In the genomic region with DNA sequence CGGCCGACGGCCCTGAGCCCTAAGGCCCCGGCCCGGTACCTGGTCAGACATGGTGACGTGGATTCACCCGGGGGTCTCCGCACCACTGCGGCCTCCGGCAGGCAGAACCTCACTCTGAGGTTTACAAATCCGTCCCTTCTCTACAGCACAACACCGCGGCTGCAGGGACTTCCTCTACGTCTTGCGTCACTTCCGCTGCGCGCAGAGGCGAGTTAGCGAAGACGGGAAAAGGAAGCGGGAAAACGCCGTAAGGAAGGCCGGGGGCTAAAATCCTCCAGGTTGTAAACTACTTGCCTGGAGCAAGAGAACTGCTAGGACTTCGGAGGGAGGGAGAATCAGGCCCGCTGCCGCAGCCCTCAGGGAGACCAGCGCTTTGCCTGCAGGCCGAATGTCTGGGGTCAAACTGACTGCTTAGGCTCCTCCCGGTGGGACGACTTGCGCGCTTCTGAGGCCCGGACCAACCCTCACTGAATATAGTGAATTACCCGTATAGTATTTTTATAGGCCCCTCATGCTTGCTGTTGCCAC, we compare ENCODE assay signal across 8 mouse cellular contexts. TPM values are rescaled to one million over a fixed set of nuclear protein-coding genes. Genes with fewer than 3 reads are reported as not detected.
DNase-seq lines count a peak whose midpoint lies in the region; ATAC-seq and TF ChIP-seq lines count a peak whose summit lies in the region.

A gene (minus strand): TSS at position 194 of the 528 bp plus-strand sequence.

- under 1% methylated on average over 33 of the region's 36 CpGs for WGBS in forebrain, embryonic 11.5 days
- WGBS in heart, embryonic 16.5 days, result under 1% methylated on average over 36 of the region's 36 CpGs
- WGBS in liver, embryonic 15.5 days (ENCODE audit: insufficient replicate concordance), result 0% methylated on average over 36 of the region's 36 CpGs
- under 1% methylated on average over 33 of the region's 36 CpGs for WGBS in neural tube, embryonic 12.5 days

- TF ChIP-seq POLR2A in CH12.LX (IDR thresholded peaks at IDR 0.05; ENCODE audit: low read depth, low read length), result peak; percentile 90

- DNase-seq in CH12.LX (ENCODE audit: extremely low read depth), result peak; percentile 85
- DNase-seq in c-Kit-positive CD71-positive TER-119-negative erythroid progenitor cells, embryonic 14.5 days (ENCODE audit: low read depth), result peak; percentile 89
- DNase-seq in forebrain, embryonic 11.5 days (ENCODE audit: low spot score), result peak; percentile 91
- DNase-seq in kidney, postnatal 36 days, result peak; percentile 93 to 95
- DNase-seq in telencephalon, adult 2 months (ENCODE audit: low read depth, low spot score), result peak; percentile 92

- in situ Hi-C loops in CH12.LX (cut with MboI; ENCODE audit: low pct_ligation_motif_present, low pct_unique_long_range_greater_than_20kb, low sequenced_read_pairs), result no loop called here

- H3K9me3 ChIP-seq in CH12.LX (replicated peaks; ENCODE audit: low read length), result no peaks in the 10 kb centered on the region
- H3K9me3 ChIP-seq in forebrain, embryonic 11.5 days (ENCODE audit: control insufficient read depth, low read length), result no peaks in the 10 kb centered on the region
- H3K9me3 ChIP-seq in heart, embryonic 16.5 days (replicated peaks; ENCODE audit: control insufficient read depth, low read length), result no peaks in the 10 kb centered on the region
- H3K9me3 ChIP-seq in liver, embryonic 15.5 days (replicated peaks), result no peaks in the 10 kb centered on the region
- no peaks in the 10 kb centered on the region for H3K9me3 ChIP-seq in neural tube, embryonic 12.5 days

- H3K9ac ChIP-seq in CH12.LX (ENCODE audit: insufficient read depth, low read depth), result peak within 1 kb of the TSS; percentile 95
- peak within 1 kb of the TSS; percentile 98 for H3K9ac ChIP-seq in forebrain, embryonic 11.5 days (ENCODE audit: low read length)
- H3K9ac ChIP-seq in heart, embryonic 16.5 days (ENCODE audit: low read length), result peak within 1 kb of the TSS; percentile 98
- H3K9ac ChIP-seq in liver, embryonic 15.5 days, result peak within 1 kb of the TSS; percentile 97
- H3K9ac ChIP-seq in neural tube, embryonic 12.5 days, result peak within 1 kb of the TSS; percentile 99

- peaks cover 6 to 40% of the 10 kb centered on the region in 2 experiments; a peak in 3 of 4 replicates for H3K4me1 ChIP-seq in CH12.LX (ENCODE audit: control insufficient read depth in 1 of 2, insufficient read depth in 2 of 2)
- H3K4me1 ChIP-seq in forebrain, embryonic 11.5 days (replicated peaks; ENCODE audit: control insufficient read depth, insufficient read depth, low read length), result 0 out of 2 replicates have a peak, but pooled peaks cover 4% of the 10 kb centered on the region
- peaks cover 17% of the 10 kb centered on the region for H3K4me1 ChIP-seq in heart, embryonic 16.5 days (ENCODE audit: control insufficient read depth, insufficient read depth, low read length)
- H3K4me1 ChIP-seq in liver, embryonic 15.5 days (replicated peaks), result peaks cover 28% of the 10 kb centered on the region
- H3K4me1 ChIP-seq in neural tube, embryonic 12.5 days, result peaks cover 13% of the 10 kb centered on the region

- no peak for TF ChIP-seq RAD21 in CH12.LX (IDR thresholded peaks at IDR 0.05; ENCODE audit: low read depth, low read length)

- dilution Hi-C loops in CH12.LX (cut with MboI; ENCODE audit: extremely low pct_ligation_motif_present, extremely low pct_unique_long_range_greater_than_20kb, low sequenced_read_pairs), result no loop called here

- peak within 1 kb of the TSS; percentile 64 for H3K27ac ChIP-seq in CH12.LX (ENCODE audit: insufficient read depth, low read depth)
- peak within 1 kb of the TSS; percentile 84 for H3K27ac ChIP-seq in forebrain, embryonic 11.5 days (ENCODE audit: low read depth, low read length)
- peak within 1 kb of the TSS; percentile 93 for H3K27ac ChIP-seq in heart, embryonic 16.5 days (ENCODE audit: low read length)
- peak within 1 kb of the TSS; percentile 92 for H3K27ac ChIP-seq in liver, embryonic 15.5 days (replicated peaks)
- H3K27ac ChIP-seq in neural tube, embryonic 12.5 days, result peak within 1 kb of the TSS; percentile 87

- peaks cover 60% of the 10 kb centered on the region for H3K79me2 ChIP-seq in CH12.LX (replicated peaks; ENCODE audit: control insufficient read depth, extremely low read depth, insufficient read depth, poor library complexity, severe bottlenecking)

- H3K27me3 ChIP-seq in CH12.LX (replicated peaks), result no peaks in the 10 kb centered on the region
- no peaks in the 10 kb centered on the region for H3K27me3 ChIP-seq in forebrain, embryonic 11.5 days (ENCODE audit: control insufficient read depth, insufficient read depth, low read length)
- no peaks in the 10 kb centered on the region for H3K27me3 ChIP-seq in heart, embryonic 16.5 days (ENCODE audit: control insufficient read depth, insufficient read depth, low read length)
- no peaks in the 10 kb centered on the region for H3K27me3 ChIP-seq in liver, embryonic 15.5 days
- H3K27me3 ChIP-seq in neural tube, embryonic 12.5 days (replicated peaks), result no peaks in the 10 kb centered on the region

- H3K4me3 ChIP-seq in CH12.LX (replicated peaks in 1 of 3; ENCODE audit: low read depth in 2 of 3, low read length in 2 of 3, poor library complexity in 1 of 3), result peak within 1 kb of the TSS; percentile 87 to 97 (median 89)
- H3K4me3 ChIP-seq in forebrain, embryonic 11.5 days (ENCODE audit: low read depth, low read length), result peak within 1 kb of the TSS; percentile 99
- H3K4me3 ChIP-seq in heart, embryonic 16.5 days (ENCODE audit: low read length), result peak within 1 kb of the TSS; percentile 76
- peak within 1 kb of the TSS; percentile 93 for H3K4me3 ChIP-seq in liver, embryonic 15.5 days (replicated peaks)
- H3K4me3 ChIP-seq in neural tube, embryonic 12.5 days, result peak within 1 kb of the TSS; percentile 99

- ATAC-seq in forebrain, embryonic 11.5 days (replicated peaks; ENCODE audit: low FRiP score), result peak; percentile 96
- ATAC-seq in heart, embryonic 16.5 days (replicated peaks; ENCODE audit: extremely low read depth, insufficient read depth, low FRiP score), result peak; percentile 92
- ATAC-seq in liver, embryonic 15.5 days (ENCODE audit: insufficient read depth), result peak; percentile 90
- ATAC-seq in neural tube, embryonic 12.5 days (ENCODE audit: low FRiP score, low read depth), result peak; percentile 95

- no peak for TF ChIP-seq CTCF in CH12.LX (conservative IDR thresholded peaks at IDR 0.05 in 1 of 2, IDR thresholded peaks at IDR 0.05 in 1 of 2; ENCODE audit: low read depth in 2 of 2, low read length in 2 of 2)

- peaks cover 2 to 27% of the 10 kb centered on the region in 2 experiments for H3K36me3 ChIP-seq in CH12.LX (replicated peaks in 1 of 2; ENCODE audit: control insufficient read depth in 1 of 2, insufficient read depth in 1 of 2, low read length in 1 of 2)
- no peaks in the 10 kb centered on the region for H3K36me3 ChIP-seq in forebrain, embryonic 11.5 days (ENCODE audit: control insufficient read depth, insufficient read depth, low read length)
- no peaks in the 10 kb centered on the region for H3K36me3 ChIP-seq in heart, embryonic 16.5 days (ENCODE audit: control insufficient read depth, insufficient read depth)
- H3K36me3 ChIP-seq in liver, embryonic 15.5 days (replicated peaks), result 0 out of 2 replicates have a peak, but pooled peaks cover 11% of the 10 kb centered on the region
- peaks cover 3% of the 10 kb centered on the region; the same call in 1 of the 2 replicates for H3K36me3 ChIP-seq in neural tube, embryonic 12.5 days

- H3K4me2 ChIP-seq in CH12.LX (ENCODE audit: insufficient read depth, low read depth, poor library complexity, severe bottlenecking), result peak within 1 kb of the TSS; percentile 96
- H3K4me2 ChIP-seq in forebrain, embryonic 11.5 days (ENCODE audit: low read depth, low read length, severe bottlenecking), result peak within 1 kb of the TSS; percentile 57
- H3K4me2 ChIP-seq in heart, embryonic 16.5 days (ENCODE audit: low read depth, low read length), result peak within 1 kb of the TSS; percentile 93
- H3K4me2 ChIP-seq in liver, embryonic 15.5 days, result peak within 1 kb of the TSS; percentile 80
- H3K4me2 ChIP-seq in neural tube, embryonic 12.5 days (replicated peaks), result peak within 1 kb of the TSS; percentile 85

- no peak for TF ChIP-seq EP300 in CH12.LX (IDR thresholded peaks at IDR 0.05; ENCODE audit: low read length)

TF ChIP-seq in CH12.LX, 34 proteins besides CTCF, POLR2A, EP300 and RAD21 (continues in another document):
- TF ChIP-seq JUND (conservative IDR thresholded peaks at IDR 0.05; ENCODE audit: low read depth, low read length) (no peak; the same call in 1 of the 2 replicates), ZKSCAN1 (IDR thresholded peaks at IDR 0.05; ENCODE audit: borderline replicate concordance, low read depth, low read length) (no peak), E2F4 (IDR thresholded peaks at IDR 0.05; ENCODE audit: insufficient replicate concordance, low read depth, low read length) (peak; percentile 86; the same call in 1 of the 2 replicates), UBTF (IDR thresholded peaks at IDR 0.05; ENCODE audit: low read depth, low read length) (no peak), IRF4 (IDR thresholded peaks at IDR 0.05; ENCODE audit: low read depth, low read length) (peak; percentile 50), USF1 (IDR thresholded peaks at IDR 0.05; ENCODE audit: low read depth, low read length) (no peak), BHLHE40 (IDR thresholded peaks at IDR 0.05; ENCODE audit: low read depth, low read length) (0 out of 2 replicates have a peak, but pooled peaks have one; percentile 23), ZMIZ1 (IDR thresholded peaks at IDR 0.05; ENCODE audit: low read depth, low read length) (peak; percentile 89), MAZ (IDR thresholded peaks at IDR 0.05; ENCODE audit: low read depth, low read length) (no peak), HCFC1 (IDR thresholded peaks at IDR 0.05; ENCODE audit: low read depth, low read length) (peak; percentile 83), CHD2 (IDR thresholded peaks at IDR 0.05; ENCODE audit: low read length) (0 out of 2 replicates have a peak, but pooled peaks have one; percentile 36), TBP (conservative IDR thresholded peaks at IDR 0.05; ENCODE audit: low read depth, low read length) (peak; percentile 84), MAX (IDR thresholded peaks at IDR 0.05; ENCODE audit: low read length) (peak; percentile 49; the same call in 1 of the 2 replicates), NELFE (IDR thresholded peaks at IDR 0.05; ENCODE audit: low read depth, low read length) (peak; percentile 88), NRF1 (IDR thresholded peaks at IDR 0.05; ENCODE audit: low read depth, low read length) (0 out of 2 replicates have a peak, but pooled peaks have one; percentile 14), ETS1 (conservative IDR thresholded peaks at IDR 0.05; ENCODE audit: low read depth, low read length) (no peak)

RNA-seq across cellular contexts. Expression of the gene that starts here (rescaled TPM):
- total RNA-seq in CH12.LX (2012; rRNA removed) (122 and 154 TPM in 2 replicates), CH12.LX (2014; rRNA removed) (505 and 559 TPM in 2 replicates)
- 296 and 297 TPM in 2 replicates for polyA plus RNA-seq in CH12.LX (2012; ENCODE audit: insufficient read length, low read depth)
- polyA plus RNA-seq in forebrain, embryonic 11.5 days (2014; fragmentation: Nextera tagmentation; extraction: Ambion mirVana), result 507 and 560 TPM in 2 replicates
- 194 and 216 TPM in 2 replicates for polyA plus RNA-seq in heart, embryonic 16.5 days (2015; fragmentation: Nextera tagmentation; extraction: Ambion mirVana)
- polyA plus RNA-seq in liver, embryonic 15.5 days (2015; fragmentation: Nextera tagmentation; extraction: Ambion mirVana), result 108 and 126 TPM in 2 replicates
- 444 and 445 TPM in 2 replicates for polyA plus RNA-seq in neural tube, embryonic 12.5 days (2016; fragmentation: Nextera tagmentation; extraction: Ambion mirVana)

Comparison
In these comparisons a context has a peak if more than half of its experiments do, and no peak if none do; other contexts are left out.
1. Peak in every context shown above with its lines: DNase-seq, ATAC-seq, H3K4me3 ChIP-seq and H3K27ac ChIP-seq.